Mouse (Mus musculus) monocyte, adult 5-6 weeks (primary cell): ENCODE results near the gene Gm8857. TPM values are rescaled to one million over a fixed set of nuclear protein-coding genes. Genes with fewer than 3 reads are reported as not detected.
"Not testable (repeated sequence)": the region's sequence is repeated elsewhere in the genome, so short reads cannot be mapped to it uniquely, and the experiment has no call there.

ENCODE experiments used
- ATAC-seq: fragments of 153-309, 156-312 bp; replicated peaks from 2 replicates; pipeline ENCODE4 v1.8.0; 2017; ENCODE audit warnings: mild to moderate bottlenecking; ENCODE audit not compliant: low TSS enrichment, insufficient number of reproducible peaks, severe bottlenecking, poor library complexity, low FRiP score
- total RNA-seq: library from RNA; stranded (forward); fragments of 200-1000, 200-491, 200-594 nt; gene quantifications from 3 replicates; pipeline ENCODE4 v1.2.3, GENCODE M21; 2017

The Gm8857 gene
- not detected in 3 replicates for total RNA-seq

DNA sequence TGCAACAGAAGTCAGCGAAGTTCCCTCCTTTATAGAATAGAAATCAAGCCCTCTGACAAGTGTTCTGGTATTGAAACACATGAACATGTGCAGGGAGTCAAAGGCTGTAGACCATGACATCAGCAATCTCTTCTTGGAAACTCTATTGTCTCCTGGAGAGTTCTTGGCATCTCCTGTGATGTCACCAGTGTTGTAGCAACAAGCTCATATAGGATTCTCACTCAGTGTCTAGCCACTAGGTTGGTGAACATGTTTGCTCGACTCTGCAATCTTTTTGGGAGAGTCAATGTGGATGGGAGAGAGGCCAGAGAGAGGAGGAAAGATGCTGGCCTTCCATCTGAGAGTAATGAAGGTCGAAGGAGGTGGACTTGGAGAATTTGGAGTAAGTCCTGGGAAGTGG is at the start of gene Gm8857, which contains the start of gene Gm8871:
TSS of gene Gm8857 (plus strand) at position 303 of the 400 bp plus-strand sequence.
TSS of gene Gm8871 (plus strand) at position 301 of the 400 bp plus-strand sequence.
- not testable (repeated sequence) for ATAC-seq

DNA sequence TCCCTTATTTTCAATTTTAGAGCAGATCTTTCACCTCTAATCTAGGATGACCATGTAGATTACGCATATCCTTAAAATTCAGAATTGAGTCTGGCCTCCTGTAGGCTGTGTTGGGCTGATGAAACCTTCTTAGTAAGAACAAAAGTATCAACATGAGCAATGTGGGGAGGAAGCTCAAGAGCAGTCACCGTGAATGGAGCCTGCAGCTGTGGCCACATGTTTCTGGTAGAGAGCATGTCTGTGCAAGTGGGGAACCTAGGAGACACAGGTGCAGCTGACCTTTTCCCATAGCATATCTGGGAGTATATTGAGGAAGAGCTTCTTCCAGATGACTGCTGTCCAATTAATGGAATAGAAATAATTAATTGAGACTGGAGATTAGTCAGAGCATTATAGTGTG is 5.9 kb downstream of the Gm8857 start:
- ATAC-seq, result not testable (repeated sequence)

DNA sequence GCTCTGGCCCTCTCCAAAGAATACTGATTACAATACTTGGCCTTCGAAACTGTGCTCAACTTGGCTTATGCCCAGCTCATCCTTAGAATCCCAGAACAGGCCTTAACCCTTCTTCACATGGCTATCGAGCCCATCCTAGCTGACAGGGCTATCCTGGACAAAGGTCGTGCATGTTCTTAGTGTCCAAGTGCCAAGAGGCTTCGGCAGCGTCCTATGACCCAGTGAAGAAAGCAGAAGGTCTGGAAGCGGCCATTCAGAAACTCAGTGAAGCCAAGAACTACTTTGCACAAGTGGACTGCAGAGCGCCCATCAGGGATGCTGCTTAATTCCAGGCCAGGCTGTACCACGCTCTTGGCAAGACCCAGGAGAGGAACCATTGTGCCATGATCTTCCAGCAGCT is 10.4 kb downstream of the Gm8857 start:
- not testable (repeated sequence) for ATAC-seq

Other genes starting within 250 kb of the Gm8857 start
- 0.78 TPM in 1 of 3 replicates, not detected in the others for gene Gm8871, start within 50 bp of the Gm8857 start, total RNA-seq
- gene Gm8879, start 179.8 kb downstream of the Gm8857 start, total RNA-seq, result 0.86 TPM in 1 of 3 replicates, not detected in the others
- not detected in 3 replicates for gene Gm5861, start 235.3 kb downstream of the Gm8857 start, total RNA-seq